Mouse (Mus musculus) cerebellum, adult 18-20 months (tissue): ENCODE measurements around the gene Ttc28.
"Not testable (repeated sequence)": the region's sequence is repeated elsewhere in the genome, so short reads cannot be mapped to it uniquely, and the experiment has no call there.

Experiments used
- DNase-seq, 2 experiments: peaks; one replicate each; pipeline ENCODE4 v3.0.0; 2021

Ttc28 gene

DNA sequence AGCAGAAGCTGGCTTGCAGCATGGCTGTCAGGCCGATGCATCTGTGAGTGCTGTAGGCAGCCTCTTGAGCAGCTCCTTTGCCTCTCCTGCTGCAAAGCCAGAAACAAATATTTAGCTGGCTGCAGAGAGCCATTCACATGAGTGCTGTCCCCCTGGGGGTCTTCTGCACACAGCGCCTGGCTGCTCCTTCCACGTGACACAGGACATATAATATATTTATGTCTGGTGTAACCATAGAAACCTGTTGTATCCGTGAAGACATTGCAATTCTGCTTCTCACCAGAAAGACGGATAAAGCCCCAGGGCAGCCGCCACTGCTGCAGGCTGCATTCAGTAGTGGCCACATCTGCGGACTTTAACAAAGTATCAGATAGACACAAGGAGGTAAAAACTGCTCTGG lies 376.6 kb downstream of the Ttc28 start:
- no peak for DNase-seq

DNA sequence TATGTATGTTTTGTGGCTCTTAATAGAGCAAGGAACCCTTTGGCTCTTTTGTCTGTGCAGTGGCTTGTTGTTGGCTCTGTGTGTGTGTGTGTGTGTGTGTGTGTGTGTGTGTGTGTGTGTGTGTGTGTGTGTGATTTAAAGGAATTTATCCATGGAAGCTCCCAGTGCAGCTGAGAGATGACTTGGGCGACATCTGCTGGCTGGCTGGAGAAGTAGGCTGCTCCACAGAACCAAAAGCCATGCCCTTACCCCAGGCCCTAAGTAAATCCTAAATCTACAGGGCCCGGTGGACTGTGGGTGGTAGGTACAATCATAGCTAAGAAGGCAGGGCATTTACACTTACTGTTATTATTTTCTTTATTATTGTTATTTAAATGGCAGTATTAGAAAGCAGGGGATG lies 377.5 kb downstream of the Ttc28 start:
- DNase-seq = peak; percentile 79

DNA sequence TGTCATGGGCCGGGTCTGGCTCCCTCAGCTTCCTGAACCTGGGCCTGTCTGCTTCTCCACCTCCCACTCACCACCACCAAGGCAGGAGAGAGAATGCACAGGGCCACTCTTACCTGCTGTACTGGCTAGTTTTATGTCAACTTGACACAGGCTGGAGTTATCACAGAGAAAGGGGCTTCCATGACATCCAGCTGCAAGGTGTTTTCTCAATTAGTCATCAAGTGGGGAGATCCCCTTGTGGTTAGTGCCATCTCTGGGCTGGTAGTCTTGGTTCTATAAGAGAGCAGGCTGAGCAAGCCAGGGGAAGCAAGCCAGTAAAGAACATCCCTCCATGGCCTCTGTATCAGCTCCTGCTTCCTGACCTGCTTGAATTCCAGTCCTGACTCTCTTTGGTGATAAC lies 381.6 kb downstream of the Ttc28 start:
- not testable (repeated sequence) for DNase-seq

DNA sequence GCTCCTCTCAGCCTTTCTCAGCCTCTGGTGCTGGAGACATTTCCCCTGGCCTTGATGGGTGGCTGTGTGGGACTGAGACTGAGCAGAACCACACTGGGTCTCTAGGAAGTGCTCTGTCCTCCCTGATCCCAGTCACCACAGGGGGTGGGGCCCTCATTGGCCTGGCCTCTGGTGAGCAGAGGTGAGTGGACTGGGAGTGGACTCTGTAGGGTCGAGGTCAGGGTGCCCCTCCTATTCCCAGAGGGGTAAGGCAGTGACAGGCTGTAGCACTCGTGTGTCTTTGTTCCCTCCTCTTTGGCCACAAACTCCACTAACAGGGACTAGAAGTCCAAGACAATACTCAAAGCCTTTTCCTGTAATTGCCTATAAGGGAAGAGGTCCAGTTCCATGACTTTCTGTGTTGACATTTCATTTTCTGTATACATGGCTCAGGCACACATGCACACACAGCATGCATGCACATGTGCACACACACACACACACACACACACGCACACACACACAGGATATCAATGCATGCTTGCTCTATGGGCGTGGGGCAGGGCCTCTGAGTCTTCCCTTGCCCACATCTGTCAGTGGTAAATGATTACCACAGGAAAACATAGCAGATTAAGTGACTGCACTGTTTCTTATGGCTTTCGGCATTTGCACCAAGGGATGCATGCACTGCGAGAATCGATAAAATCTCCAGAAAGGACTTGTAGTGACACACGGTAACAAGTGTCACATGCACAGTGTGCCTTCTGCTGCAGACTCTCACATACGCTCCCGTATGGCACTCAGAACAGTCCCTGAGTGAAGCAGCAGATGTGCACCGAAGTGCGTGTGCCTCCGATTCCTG lies 382.4 kb downstream of the Ttc28 start:
- no peak for DNase-seq

DNA sequence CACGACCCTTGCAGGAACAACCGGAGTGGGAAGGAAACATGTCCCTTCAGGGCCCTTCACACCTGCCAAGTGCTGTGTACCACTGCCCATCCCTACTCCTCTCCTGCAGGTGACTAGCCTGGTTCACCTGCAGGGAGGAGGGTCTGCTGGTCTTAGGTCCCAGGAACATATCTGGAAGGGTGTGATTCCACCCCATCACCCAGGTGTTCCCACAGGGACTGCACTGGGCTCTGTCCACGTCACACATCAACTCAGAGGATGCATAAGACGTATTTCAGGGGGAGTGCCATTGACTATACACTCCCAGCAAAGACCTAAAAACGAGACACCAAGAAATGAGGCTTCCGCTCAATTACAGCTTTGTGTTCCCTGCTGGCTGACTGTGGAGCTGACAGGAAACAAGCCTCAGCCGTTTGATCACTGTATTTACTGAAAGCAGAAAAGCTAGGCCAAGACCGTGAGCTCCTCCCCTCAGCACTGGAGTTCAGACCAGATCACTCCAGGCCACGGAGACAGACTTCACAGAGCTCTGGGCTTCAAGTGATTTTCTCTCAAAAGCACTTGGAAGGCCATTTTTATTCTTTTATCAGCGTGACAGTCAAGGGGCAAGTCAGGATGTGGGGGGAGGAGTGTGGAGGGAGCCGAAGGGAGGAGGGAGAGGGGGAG lies 383.1 kb downstream of the Ttc28 start:
- no peak for DNase-seq

DNA sequence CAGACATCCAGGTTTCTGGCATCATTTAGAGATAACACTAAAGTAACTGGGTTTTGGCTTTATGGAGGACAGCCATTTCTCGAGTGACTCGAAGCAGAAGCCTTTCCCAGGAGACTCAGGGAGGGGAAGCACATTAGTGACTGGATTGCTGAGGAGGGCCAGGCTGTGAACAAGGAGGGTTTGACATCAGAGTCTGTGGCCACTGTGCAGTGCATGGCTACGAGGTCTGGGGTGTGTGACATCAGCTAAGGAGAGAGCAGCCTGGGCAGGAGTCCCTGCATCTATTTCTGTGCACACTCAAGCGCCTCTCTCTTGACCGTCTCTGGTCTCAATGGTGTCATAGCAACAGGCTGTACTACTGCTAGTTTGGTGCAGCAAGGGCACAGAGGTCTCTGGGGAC lies 383.8 kb downstream of the Ttc28 start:
- no peak for DNase-seq

DNA sequence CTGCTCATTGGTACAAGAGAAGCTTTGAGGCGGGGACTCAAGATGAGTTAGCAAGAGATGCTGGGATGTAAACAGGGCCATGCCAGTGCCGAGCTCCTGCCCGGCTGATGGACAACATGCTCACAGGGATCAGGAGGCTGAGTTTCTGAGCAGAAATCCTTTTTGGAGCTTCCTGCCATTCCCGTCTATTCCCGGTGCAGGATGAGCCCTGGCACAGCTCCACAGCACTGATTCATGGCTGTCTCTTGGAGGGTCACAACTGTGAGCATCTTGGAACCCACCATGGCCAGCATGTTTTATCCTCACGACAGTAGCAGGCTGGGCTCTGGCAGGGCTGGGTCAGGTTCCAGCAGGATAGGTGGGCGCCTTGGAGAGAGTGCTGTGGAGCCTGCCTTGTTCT lies 384.9 kb downstream of the Ttc28 start:
- no peak for DNase-seq

DNA sequence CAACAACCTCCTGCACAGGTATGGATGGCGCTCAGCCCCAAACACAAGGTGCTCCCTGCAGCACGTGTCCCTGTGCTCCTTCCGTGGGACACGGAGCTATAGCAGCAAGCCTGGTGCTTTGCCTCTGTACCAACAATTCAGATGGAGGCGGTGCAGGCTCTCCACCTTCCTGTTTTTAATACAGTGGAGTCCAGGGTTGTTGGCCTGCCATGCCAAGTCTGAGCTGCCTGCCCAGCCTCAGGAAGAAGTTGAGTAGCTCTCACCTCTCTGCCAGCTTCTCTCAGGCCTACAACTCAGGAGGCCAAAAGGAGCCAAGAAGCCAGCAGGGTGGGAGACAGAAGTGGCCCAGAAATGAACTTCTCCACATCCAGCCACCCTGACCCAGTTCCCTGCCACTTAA lies 387.1 kb downstream of the Ttc28 start:
- no peak for DNase-seq

DNA sequence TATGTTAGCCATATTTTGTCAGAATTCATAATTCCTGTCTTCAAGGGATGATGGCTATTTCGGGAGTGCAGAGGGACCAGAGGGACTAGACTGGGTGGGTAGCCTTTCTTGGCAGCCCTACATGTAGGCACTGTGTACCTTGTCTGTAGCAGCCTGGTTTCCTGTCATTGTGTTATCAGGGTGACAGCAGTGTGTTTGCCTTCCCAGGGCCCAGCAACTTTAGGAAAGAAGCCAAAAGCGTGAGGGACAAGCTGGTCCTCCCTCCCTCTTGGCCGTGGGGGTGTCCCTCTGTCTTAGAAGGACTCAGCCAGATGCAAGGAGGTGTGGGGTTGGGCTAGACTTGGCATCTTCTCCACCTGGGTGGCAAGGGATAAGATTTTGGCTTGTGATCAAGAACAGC lies 387.5 kb downstream of the Ttc28 start:
- no peak for DNase-seq

DNA sequence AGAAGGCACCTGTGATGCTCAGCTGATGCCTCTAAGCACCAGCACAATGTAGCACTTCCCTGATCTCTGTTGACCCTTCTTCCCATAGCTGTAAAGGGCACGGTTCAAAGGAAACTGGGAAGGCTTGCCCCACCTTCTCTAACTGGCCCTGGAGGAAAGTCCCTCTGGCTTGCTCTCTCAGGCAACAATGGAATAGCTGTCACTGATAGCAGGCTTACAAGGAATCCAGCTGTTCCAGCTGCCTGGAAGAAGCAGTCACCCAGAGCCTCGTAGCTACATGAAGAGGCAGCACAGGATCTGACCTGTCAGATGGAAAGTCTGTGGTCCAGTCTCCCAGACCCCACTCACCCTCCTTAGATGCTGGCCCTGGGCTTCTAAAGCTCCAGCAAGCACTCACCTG lies 389.2 kb downstream of the Ttc28 start:
- DNase-seq = no peak

DNA sequence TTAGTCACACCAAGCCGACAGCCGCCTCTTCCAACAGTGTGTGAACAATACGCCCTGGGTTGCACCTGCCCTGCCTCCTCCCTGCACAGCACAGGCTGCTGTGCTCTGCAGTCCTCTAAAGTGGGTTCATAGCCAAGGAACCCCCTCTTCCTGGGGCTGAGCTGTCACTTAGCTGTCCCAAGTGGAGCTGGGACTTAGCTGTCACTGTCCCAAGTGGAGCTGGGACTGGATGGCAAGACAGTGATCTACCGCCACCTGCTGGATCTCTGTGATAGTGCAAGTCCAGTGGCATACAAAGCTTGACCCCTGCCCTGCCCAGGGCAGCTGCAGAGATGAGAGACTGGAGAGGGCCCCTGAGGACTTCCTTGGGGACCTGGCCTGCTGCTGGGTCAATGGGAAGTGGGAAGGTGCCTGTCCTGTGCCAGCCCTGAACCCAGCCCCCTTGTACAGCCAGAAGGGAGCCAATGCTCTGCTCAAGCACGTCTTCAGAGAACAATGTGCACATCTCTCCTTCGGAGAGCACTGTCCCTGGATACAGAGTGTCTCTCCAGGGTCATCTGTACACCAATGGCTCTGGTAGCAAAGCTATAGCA lies 390.1 kb downstream of the Ttc28 start:
- peak; percentile 76 to 81 for DNase-seq

DNA sequence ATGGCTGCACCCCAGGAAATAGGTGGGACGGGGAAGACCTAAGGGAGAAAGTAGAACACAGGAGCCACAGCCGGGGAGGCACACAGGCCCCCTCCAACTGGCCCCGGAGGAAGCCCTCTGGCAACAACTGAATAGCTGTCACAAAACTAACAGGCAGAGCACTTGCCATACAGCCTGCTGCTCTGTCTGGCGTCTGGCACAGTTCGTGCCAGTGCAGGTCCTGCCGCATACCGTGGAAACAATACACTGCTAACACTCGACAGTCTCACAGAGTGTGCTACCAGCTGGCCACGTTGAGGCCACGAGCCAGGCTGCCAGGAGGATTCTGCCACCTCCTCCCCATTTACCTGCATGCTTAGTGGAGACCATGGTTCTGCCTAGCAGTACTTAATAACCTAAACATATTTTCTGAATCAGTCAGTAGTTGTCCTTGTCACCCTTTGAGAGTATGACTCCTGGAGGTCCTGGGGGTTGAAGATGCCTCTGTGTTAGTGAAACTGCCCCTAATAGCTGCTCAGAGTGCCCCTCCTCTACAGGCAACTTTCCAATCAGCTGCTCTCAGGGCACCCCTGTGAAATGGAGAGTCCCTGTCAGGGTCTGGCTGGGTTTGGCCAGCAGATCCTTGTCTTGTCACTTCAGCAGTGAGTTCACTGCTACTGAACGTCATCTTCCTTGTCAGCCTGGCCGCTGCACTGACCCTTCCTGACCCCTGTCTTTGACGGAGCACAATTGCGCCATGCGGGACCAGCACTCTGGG lies 390.8 kb downstream of the Ttc28 start:
- DNase-seq = no peak

DNA sequence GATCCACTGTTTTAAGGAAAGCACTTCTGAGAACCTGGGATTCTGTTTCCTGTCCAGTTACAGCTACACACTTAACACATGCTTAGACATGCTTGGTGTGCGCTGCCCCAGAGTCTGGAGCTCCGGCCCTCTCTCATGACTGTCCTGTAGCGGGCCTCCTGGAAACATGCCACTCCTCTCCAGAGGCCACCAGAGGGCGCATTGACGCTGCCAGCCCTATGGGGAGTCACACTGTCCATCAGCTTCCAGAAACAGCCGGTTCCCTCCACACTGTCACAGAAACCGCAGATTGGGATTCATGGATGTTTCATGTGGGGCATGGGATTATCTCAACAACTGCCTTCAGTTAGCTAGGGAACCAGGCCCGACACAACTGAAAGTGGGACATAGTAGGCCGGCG lies 394.0 kb downstream of the Ttc28 start:
- DNase-seq = peak; percentile 81 to 88

DNA sequence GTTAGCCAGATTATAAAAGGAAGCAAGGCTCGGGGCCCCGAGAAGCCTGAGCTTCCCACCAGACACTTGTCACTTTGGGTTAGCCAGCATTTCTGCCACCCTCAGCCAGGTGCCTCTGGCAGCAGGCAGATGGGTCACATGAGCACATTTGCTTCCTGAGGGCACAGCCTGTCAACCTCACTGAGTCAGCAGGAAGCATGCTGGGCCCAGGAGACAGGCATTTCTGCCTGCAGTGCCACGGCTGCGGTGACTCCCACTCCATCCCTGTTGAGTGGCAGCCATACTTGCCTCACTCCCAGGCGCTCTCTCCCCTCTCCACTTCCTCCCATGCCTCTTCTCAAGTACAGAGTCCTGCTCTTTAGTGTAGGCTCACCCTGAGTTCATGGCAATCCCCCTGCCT lies 395.3 kb downstream of the Ttc28 start:
- peak in 1 of 2 experiments; percentile 38 for DNase-seq

DNA sequence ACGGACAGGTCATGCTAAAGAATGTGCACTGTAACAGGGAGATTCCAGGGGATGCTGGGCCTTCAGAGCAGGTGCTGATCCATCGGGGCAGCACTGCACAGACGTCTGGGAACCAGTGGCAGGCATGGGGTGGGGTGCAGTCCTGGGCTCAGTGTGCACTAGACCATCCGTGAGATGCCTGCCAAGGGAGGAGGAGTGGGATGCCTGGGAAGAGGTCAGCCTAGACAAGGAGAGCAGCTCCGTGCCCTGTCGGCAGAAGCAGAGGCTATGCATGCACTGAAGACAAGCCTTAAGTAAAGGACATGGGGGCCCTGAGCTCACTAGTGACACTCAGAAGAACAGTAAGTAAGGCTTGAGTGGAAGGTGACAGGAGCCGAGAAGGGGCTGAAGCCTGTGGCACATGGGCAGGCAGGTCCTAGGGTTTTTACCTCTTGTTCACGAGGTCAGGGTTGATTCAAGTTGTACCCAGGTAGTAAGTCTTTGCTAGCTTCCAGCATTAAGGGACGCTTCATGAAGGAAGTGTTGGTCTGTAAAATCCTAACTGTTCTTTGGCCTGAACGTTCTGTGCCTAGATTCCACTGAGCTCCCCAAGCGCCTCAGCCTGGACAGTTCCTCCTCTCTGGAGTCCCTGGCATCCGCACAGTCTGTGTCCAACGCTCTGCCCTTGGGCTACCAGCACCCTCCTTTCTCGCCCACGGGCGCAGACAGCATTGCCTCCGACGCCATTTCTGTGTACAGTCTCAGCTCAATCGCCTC lies 405.0 kb downstream of the Ttc28 start:
- DNase-seq = no peak

DNA sequence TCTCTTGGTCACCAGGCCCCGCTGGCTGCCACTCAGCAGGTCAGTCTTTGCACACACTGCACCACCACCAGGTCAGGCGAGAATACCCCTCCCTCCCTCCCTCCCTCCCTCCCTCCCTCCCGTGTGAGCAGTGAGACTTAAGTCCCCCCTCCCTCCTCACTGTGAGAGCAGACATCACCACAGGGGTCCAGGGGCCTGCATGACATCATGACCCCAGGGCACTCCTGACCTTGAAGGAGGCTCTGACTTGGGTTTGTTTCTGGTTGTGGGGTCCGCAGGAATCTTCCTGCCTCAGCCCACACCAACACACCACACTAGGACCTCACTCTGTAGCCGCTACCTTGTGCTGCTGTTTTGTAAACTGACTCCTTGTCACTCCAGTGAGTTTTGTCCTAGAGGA lies 408.0 kb downstream of the Ttc28 start:
- no peak for DNase-seq

DNA sequence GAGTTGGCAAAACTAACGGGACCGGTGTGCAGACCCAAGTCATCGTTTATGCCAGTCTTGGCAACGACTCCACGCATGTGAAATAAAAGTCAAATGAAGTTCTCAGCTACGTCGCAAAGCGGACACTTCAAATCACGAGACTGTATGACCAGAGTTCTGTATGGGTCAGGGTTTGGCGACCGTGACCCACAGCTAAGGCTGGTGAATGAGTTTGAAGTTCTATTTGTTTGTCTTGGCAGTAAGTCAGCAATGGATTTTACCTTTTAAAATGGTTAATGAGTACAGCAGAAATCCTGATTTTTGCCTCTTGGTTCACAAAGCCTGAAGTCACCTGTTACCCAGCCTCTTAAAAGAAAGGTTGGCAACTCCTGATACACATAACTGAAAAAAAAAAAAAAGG lies 408.9 kb downstream of the Ttc28 start:
- no peak for DNase-seq

DNA sequence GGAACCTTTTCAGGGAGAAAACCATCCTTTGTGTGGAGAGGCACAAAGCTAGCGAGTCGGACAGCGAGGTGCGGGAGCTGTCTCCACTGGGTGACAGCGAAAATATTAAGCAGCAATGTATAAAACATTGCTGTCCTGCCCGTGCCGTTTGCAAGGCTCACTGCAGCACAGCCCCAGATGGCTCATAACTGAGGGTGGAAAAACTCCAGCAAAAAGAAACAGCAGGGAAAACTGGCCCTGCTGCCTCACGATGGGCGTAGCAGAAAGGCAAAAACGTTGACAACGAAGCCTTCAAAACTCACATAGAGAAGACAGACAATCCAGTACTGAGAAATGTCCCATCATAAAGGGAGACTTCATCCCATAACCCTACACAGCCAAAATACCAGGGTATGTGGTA lies 410.5 kb downstream of the Ttc28 start:
- DNase-seq = no peak

DNA sequence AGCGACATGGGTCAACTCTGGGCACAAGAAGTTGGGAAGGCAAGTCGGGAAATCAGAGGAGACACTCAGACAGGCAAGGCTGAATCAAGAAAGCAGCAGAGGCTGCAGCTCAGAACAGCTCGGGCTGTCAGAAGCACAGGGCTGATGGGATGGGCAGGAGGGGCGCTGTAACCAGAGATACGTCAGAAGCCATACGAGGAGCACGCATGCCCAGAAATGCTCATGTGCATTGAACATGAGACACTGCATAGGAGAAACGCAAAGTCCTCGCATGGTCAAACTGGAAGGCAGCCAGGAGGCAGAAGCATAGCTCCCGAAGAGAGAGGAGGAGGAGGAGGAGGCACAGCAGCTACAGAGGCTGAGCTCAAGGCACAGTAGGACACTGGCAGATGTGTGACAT lies 412.0 kb downstream of the Ttc28 start:
- peak in 1 of 2 experiments; percentile 33 for DNase-seq

DNA sequence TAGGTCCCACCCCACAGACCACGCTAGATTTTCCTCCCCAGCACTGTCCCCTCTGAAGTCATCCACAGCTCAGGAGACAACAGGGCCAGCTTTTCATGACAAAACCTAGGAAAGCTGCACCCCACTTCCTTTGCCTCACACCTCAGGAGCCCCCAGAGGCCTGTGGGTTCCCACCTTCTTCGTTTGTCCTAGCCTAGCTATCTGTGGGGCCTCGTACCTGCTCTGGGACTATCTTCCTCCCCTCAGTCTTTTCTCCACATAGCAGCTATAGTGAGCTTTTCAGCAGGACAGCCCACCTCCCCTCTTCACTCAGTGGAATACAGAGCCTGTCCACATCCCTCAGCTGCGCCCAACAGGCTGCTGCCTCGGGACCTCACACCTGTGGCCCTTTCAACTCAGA lies 418.2 kb downstream of the Ttc28 start:
- DNase-seq = no peak

DNA sequence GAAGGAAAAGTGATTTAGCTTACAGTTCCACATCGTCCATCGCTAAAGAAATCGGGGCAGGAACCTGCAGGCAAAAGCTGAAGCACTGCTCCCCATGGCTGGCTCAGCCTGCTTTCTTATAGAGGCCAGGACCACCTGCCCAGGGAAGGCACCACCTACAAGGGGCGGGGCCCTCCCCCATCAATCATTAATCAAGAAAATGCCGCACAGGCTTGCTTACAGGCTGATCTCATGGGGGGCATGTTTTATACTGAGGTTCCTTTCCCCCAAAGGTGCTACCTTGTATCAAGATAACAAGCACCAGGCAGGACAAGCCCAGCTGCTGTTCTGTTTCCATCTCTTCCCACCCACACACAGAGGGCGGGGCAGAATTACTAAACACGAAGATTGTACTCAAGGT lies 419.1 kb downstream of the Ttc28 start:
- DNase-seq = no peak

DNA sequence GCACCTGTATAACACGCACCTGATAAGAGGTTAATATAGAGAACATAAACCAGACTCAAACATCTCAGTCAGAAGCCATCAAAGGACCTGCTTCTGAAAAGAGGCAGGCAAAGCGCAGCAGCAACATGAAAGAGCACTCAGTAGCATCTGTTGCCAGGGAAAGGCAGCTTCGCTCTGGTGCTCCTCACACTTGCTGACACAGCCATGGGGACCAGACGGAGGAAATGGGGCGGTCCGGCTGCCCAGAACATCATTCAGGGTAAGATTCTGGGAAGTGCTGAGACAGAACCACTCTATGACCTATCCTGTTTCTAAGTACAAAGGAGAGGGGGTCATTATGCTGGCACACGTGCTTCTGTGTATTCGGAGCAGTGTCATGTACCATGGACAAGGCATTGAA lies 421.2 kb downstream of the Ttc28 start:
- no peak for DNase-seq

DNA sequence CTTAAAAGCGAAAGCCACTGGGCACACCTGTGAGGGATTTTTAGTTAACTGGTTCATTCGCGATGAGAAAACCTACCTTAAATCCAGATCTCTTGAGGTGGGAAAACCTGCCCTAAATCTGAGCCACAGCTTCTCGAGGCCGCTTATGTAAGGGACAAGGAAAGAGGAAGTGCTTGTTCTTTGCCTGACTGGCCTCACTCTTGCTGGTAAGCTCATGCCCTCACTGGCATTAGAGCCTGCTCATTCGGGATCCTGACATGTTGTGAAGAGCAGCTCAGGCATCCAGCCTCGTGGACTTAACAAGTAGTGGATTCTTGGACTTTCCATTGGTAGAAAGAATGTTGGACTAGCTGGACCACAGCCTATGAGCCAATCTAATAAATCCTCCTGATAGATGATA lies 422.1 kb downstream of the Ttc28 start:
- DNase-seq = no peak
